Mouse (Mus musculus): ENCODE data around the gene Gm20388.

GRCm38 (mm10) chr8:120338678-120339077, 428.0 kb downstream of the Gm20388 start:
- TF ChIP-seq CTCF (IDR thresholded peaks at IDR 0.05; ENCODE audit: low read depth, low read length) (no peak), GATA1 (IDR thresholded peaks at IDR 0.05; ENCODE audit: borderline replicate concordance, low read length) (no peak), TAL1 (conservative IDR thresholded peaks at IDR 0.05; ENCODE audit: low read depth, low read length) (no peak), POLR2AphosphoS5 (IDR thresholded peaks at IDR 0.05; ENCODE audit: insufficient replicate concordance, low read depth, low read length) (no peak)

All from G1E (cell line).